Mouse (Mus musculus) C2C12 (cell line): ENCODE measurements around the gene Klk1b5.

ENCODE experiments used
- CEBPB ChIP-seq: IDR thresholded peaks from one replicate; pipeline ENCODE4 v1.6.1; 2011; ENCODE audit warnings: low read depth, mild to moderate bottlenecking, control low read depth, moderate library complexity
- CTCF ChIP-seq: IDR thresholded peaks from one replicate; pipeline ENCODE4 v1.5.1; 2011; ENCODE audit not compliant: control insufficient read depth, insufficient read depth, insufficient read length
- FOSL1 ChIP-seq: IDR thresholded peaks from one replicate; pipeline ENCODE4 v1.8.0; 2011; ENCODE audit warnings: mild to moderate bottlenecking, low read length; ENCODE audit not compliant: poor library complexity, insufficient read depth, severe bottlenecking
- MAX ChIP-seq: IDR thresholded peaks from one replicate; pipeline ENCODE4 v1.6.1; 2011; ENCODE audit warnings: mild to moderate bottlenecking, control low read depth
- MYOD1 ChIP-seq: IDR thresholded peaks from one replicate; pipeline ENCODE4 v1.6.1; 2011; ENCODE audit warnings: low read depth; ENCODE audit not compliant: control insufficient read depth, insufficient read length
- MYOG ChIP-seq: IDR thresholded peaks from one replicate; pipeline ENCODE4 v1.6.1; 2011; ENCODE audit not compliant: control insufficient read depth, insufficient read length; ENCODE audit errors: extremely low read depth
- USF1 ChIP-seq: IDR thresholded peaks from one replicate; pipeline ENCODE4 v1.6.1; 2011; ENCODE audit warnings: low read depth, mild to moderate bottlenecking, control low read depth, moderate library complexity

- TF ChIP-seq MAX = no peak
- no peak for TF ChIP-seq CTCF
- no peak for TF ChIP-seq USF1
- TF ChIP-seq CEBPB = no peak
- TF ChIP-seq MYOD1 = no peak
- TF ChIP-seq MYOG = no peak
- TF ChIP-seq FOSL1 = no peak
Observed at GRCm38 (mm10) chr7:44249248-44249647, 33.5 kb downstream of the Klk1b5 start.
